Mouse (Mus musculus) T-cell, adult 2 months (primary cell): ENCODE data around the gene Inhba.

ENCODE experiments used
- DNase-seq: peaks from one replicate; pipeline ENCODE4 v3.0.0; 2022; ENCODE audit warnings: low spot score

The Inhba gene

DNA sequence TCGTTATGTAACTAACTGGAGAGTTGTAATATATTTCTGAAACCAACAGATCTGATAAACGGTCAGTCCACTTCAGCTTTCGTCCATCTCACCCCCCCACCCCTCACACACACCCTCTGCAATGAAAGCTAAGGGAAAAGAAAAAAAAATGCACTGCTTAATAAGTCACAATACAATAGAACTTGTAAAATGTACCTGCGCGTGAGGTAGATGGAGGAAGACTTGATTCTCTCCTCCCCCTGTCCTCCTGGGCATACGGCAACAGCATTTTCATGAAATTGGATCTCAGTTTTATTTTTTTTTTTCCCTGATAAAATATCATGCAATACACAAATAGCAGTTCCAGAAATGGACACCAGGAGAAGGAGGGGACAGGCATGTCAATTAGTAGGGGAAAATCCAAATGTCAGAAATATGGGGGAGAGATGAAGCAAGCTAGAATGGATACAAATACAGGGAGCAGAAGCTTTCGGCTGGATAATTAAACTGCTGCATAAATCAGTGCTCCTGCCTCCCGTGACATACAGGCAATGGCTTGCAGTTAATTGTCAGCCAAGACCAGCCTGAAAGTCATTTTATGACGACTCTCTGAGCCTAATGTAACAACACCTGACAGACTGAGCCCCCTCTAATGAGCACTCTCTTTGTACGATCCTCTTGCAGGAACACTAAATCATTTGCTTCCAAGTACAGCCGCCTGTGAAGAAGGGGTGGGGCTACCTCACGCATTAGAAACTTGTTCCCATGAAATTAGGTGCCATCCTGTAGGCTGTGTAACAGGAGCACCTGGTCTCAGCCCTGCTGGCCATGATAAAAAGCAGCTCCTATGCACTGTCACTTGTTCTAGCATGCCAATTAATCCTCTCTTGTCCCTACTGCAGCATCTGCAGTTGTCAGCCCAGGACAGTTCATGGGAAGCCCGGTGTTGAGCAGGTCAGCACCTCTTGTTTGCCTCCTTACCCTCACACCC lies 11.7 kb downstream of the Inhba start:
- no peak for DNase-seq

DNA sequence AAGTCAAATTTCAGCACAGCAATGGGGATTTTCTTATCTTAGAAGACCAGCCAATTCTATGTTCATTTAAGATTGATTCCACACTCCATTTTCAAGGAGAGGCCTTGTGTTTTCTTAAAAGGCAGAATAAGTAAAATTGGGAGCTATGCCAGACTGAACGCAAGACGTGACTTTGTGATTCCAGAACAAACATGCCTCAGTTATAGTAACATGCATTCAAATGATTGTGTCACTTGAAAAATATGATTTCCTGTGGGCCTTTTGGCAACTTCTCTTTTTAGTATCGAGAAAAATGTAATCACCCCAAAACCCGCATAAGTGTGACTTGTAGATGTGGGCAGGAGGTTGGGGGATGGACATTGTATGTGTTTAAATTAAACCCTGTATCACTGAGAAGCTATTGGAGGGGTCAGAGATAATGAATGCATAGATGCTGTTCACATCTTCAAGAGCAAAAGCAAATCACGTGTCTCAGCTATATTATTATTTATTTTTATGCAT lies 19.0 kb downstream of the Inhba start:
- DNase-seq = no peak

DNA sequence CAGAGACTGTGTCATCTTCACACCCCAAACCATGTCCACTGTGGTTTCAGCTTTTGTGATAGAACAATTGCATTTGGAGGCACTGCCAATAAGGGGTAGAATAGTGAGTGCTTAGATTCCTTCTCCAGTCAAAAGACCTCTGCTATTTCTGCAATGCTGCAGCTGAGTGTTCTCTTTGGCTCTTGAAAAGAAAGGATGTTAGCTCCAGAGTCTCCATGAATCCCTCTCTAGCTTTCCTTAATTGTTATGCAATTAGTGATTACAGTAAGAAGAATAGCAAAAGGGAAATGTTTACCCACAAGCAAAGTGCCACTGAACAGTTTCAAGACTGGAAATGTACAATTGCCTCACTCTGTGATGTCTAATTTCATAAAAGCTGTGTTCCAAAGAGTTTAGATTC lies 20.8 kb downstream of the Inhba start:
- no peak for DNase-seq

DNA sequence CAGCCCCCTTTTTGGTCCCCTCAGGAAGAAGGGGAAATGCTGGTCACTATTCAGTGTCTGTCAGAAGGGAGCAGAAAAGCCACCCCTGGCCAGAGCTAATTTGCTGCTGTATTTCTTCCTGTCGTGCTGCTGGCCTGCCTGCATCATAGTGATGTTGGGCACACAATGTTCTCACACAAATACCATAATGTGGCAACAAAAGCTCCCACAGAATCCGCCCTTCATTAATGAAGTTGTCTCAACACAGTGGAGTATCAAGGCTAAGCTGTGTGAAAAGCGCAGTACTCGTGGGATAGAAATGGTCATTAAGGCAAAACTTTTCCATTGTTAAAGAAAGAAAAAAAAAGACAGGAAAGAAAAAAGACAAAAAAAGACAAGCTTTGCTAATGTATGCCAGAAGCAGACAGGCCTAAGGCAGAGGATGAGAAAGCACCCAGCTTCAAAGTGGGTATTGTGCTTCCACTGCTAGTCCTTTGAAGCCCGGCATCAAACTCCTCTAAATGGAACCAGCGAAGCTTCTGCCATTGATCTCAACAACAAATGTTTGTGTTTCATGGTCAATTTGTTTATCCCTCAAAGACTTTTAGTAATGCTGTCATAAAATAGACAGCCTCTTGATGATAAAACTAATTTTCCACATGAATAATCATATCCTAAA lies 21.4 kb downstream of the Inhba start:
- DNase-seq = no peak

DNA sequence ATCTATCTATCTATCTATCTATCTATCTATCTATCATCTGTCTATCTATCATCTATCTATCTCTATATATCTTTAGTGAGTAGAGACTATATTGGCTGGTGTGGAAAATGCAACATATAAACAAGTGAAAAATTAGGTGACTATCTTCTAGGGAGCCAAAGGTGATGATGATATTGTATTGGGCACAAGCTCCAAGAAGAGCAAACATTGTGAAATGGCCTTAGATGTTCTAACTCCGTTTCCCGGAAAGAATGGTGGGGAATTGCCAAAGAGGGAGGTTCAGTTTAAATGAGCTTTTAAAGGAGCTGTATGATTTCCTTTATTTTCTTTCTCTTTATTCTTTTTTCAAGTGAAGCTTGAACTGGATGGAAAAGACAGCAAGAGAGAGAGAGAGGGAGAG lies 57.4 kb downstream of the Inhba start:
- DNase-seq = no peak

DNA sequence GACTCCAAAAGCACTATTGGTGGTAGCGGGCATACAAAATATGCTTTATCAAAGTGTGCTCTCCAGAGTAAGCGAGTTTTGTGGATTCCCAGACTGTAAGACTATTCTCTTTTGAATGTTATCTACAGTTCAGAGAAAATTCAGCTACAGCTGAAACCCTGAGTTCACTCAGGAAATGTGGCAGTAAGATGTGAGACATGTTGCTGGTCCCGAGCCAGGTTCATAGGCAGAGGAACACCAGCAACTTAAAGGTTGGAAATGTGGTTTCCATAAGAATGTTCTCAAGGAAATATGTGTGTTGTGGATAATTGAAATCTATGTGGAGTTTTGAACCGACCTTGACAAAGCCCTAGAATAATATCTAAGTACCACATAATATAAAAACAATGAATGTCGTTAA lies 65.6 kb downstream of the Inhba start:
- DNase-seq = no peak

DNA sequence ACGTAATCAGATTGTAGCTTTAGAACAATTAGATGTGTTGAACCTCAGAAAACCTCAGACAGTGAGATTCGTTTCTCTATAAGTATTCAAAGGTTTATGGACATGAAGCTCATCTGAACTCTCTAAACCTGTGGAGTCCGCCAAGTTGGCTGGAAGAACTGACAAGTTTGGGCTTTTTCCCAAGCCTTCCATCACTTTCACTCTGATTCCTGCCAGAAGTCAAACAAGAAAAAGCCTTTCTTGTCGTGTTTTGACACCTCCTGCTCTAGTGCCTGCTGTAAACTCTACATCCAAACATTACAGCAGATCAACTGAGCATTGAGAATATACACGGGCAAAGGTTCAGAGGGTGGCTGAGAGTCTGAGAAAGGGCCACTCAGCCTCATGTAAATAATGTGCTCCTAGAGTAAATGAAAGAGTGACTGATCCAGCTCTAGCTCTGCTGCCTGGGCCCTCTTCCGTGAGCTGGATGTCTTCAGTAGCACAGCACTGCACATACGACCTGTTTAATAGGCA lies 66.6 kb downstream of the Inhba start:
- no peak for DNase-seq

DNA sequence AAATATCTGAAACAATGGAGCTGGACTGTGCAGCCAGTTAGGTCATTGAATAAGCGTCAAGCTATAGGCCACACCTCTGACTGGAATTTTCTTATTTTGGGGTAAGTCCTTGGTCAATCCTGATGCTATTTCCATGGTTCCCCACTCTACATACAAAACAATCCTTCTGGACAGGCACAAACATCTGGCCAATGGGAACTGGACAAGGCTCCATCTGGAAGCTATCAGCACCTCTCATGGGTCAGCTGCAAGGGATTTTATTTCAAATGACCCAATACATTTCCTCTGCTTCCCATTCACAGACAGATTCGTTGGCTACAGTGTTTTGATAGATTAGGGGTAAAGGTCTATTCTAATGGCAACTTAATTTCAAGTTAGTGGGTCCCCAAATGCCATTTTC lies 68.6 kb downstream of the Inhba start:
- DNase-seq = no peak
